Mouse (Mus musculus): ENCODE measurements around the gene Rhd.
A peak's percentile ranks its signal among the peaks of the same experiment; 100 is the strongest.

The Rhd gene

GRCm38 (mm10) chr4:134914122-134914863 is 50.0 kb downstream of the Rhd start:
- DNase-seq = no peak

GRCm38 (mm10) chr4:134914864-134915209 is 50.5 kb downstream of the Rhd start, which contains the start of gene Tmem50a:
Tmem50a (minus strand) TSS chr4:134915024.
- peak; percentile 96 for DNase-seq

- no peak for DNase-seq
Observed at GRCm38 (mm10) chr4:134915223-134916050, 51.1 kb downstream of the Rhd start.

GRCm38 (mm10) chr4:134917194-134917593 is 52.9 kb downstream of the Rhd start:
- no peak for DNase-seq

- DNase-seq = peak; percentile 81
Observed at GRCm38 (mm10) chr4:134918381-134918780, 54.0 kb downstream of the Rhd start.

- no peak for DNase-seq
Observed at GRCm38 (mm10) chr4:134919733-134920540, 55.6 kb downstream of the Rhd start.

- DNase-seq = no peak
Observed at GRCm38 (mm10) chr4:134920631-134921030, 56.3 kb downstream of the Rhd start.

- no peak for DNase-seq
Observed at GRCm38 (mm10) chr4:134921703-134922102, 57.4 kb downstream of the Rhd start.

- no peak for DNase-seq
Observed at GRCm38 (mm10) chr4:134922111-134922924, 58.0 kb downstream of the Rhd start.

- DNase-seq = peak; percentile 77
Observed at GRCm38 (mm10) chr4:134922925-134923244, 58.5 kb downstream of the Rhd start.

- DNase-seq = peak; percentile 98
Observed at GRCm38 (mm10) chr4:134923258-134924018, 59.1 kb downstream of the Rhd start, which contains the start of gene Rsrp1. Rsrp1 (plus strand) TSS chr4:134923592.

- peak; percentile 71 for DNase-seq
Observed at GRCm38 (mm10) chr4:134924019-134924741, 59.8 kb downstream of the Rhd start.

GRCm38 (mm10) chr4:134925206-134925605 is 60.9 kb downstream of the Rhd start:
- DNase-seq = no peak

- DNase-seq = no peak
Observed at GRCm38 (mm10) chr4:134927815-134928463, 63.6 kb downstream of the Rhd start.

- no peak for DNase-seq
Observed at GRCm38 (mm10) chr4:134928464-134928836, 64.1 kb downstream of the Rhd start.

GRCm38 (mm10) chr4:134929536-134929935 is 65.2 kb downstream of the Rhd start:
- DNase-seq = no peak

- no peak for DNase-seq
Observed at GRCm38 (mm10) chr4:134930190-134930589, 65.9 kb downstream of the Rhd start.

GRCm38 (mm10) chr4:134930684-134931481 is 66.5 kb downstream of the Rhd start, which contains the start of gene Syf2:
Syf2 (plus strand) TSS chr4:134930898.
- DNase-seq = peak; percentile 96
